Mouse (Mus musculus) embryo, embryonic 11.5 days (tissue): ENCODE data around the gene Slc17a6.
"Not testable (repeated sequence)": the region's sequence is repeated elsewhere in the genome, so short reads cannot be mapped to it uniquely, and the experiment has no call there.

Experiments
- DNase-seq: peaks from one replicate; pipeline ENCODE4 v3.0.0-alpha.2; 2012; ENCODE audit warnings: low read depth, low spot score

Slc17a6 gene

DNA sequence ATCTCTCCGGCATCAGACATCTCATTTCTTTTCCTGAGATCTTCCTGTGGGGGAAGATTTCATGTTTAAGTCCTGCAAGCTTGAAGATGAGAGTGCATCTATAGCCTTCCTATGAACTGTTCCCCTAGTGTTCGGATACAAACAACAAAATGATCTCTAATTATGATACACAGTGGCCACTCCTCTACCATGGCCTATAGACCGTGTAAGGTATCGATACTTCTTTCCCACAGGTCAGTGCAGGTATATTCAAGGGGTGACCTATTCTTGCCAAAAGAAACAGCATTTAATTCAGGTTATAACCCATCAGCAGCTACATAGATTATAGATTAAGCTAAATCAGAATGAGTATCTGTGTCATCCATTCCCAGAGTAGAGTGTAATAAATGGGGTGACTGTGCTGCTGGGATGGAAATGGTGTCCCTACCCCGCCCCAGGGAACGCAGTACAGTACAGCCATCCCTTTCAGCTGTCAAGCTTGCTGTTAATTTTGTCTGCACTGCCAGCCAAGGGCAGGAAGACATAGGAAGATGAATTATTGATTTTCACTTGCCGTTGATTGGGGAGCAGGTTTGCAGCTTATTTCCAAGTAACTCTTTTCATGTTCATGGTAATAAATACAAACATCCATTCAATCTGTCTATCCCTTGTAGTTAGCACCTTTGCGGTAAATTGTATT is 71.9 kb downstream of the Slc17a6 start:
- DNase-seq, result no peak

- no peak for DNase-seq
Measured at GRCm38 (mm10) chr7:51694452-51694851, 72.6 kb downstream of the Slc17a6 start.

- DNase-seq, result no peak
Measured at GRCm38 (mm10) chr7:51709508-51709907, 87.7 kb downstream of the Slc17a6 start.

DNA sequence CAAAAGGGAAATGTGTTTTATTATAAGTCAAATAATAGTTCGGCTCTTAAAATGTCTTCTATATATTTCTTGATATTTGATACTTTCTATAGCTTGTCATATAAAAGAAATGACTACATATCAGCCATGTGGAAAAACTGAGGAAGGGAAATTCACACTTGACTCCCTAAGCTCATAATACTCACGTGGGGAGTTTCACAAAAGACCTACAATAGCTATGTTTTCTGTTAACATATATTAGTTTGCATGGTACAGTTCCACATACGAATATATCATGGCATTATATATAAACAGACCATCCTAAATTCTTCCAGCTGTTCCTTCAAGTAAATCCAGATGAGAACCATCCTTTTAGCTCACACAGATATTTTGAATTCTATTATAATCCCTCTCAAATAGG is 88.5 kb downstream of the Slc17a6 start:
- not testable (repeated sequence) for DNase-seq

GRCm38 (mm10) chr7:51715771-51716170 is 94.0 kb downstream of the Slc17a6 start:
- no peak for DNase-seq
